Mouse (Mus musculus) kidney, adult 2 months (tissue): ENCODE results near the gene Lsmem1.

ENCODE experiments used
- CTCF ChIP-seq: fragments of 200-500 bp; conservative IDR thresholded peaks from 2 replicates; pipeline ENCODE4 v1.5.1; 2011; ENCODE audit warnings: low read depth, mild to moderate bottlenecking, control low read depth, low read length, moderate library complexity, mixed read lengths; ENCODE audit not compliant: insufficient read depth, insufficient read length
- POLR2A ChIP-seq: fragments of 200-500 bp; IDR thresholded peaks from one replicate; pipeline ENCODE4 v1.6.1; 2011; ENCODE audit warnings: low read depth, low read length, control low read depth

DNA sequence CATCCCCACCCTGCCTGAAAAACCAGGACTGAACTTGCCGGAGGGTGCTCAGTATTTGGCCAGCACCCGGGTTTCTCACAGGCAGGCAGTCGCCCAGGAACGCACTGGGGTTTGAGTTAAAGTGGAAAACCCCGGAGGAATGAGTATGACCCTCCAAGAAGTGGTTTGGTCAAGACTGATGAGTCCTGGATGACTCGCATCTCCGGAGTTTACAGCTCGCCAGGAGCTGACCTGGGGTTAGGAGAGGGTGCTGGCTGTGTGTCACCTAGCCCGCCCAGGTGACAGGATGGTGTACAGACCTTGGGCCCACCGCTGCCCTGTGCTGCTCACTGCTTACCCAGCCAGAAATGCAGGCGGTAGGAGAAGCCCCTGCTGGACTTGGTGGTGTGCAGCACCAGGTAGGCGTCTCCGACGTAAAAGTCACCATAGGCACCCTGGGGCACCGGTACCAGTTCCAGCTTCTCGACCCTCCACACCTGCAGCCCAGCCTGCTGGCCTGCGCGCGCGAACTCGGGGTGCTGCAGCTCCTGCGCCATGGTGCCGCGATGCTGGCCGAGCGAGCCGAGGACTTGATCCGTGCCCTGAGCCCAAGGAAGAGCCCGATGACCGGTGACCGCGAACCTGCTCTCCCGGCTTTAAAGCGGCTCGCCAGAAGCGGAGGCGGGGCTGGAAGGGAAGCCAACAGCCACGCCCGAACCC is 65.6 kb downstream of the Lsmem1 start, which contains the start of gene Scin:
- TF ChIP-seq CTCF, result no peak
- no peak for TF ChIP-seq POLR2A
